Mouse (Mus musculus) intestine, postnatal 0 days (tissue): Measurements from ENCODE around the gene Sfswap. TPM values are rescaled to one million over a fixed set of nuclear protein-coding genes. Genes with fewer than 3 reads are reported as not detected.

ENCODE experiments used
- ATAC-seq: fragments of 200-750 bp; cut with Nextera tagmentation; 2 replicates; pipeline ENCODE4 v1.8.0; 2017; ENCODE audit warnings: mild to moderate bottlenecking, moderate TSS enrichment, moderate library complexity
- H3K27ac ChIP-seq: fragments of 300-500 bp; sonication (generic); 2 replicates; pipeline ENCODE4 v1.5.1; 2014; ENCODE audit warnings: mild to moderate bottlenecking, low read depth, low read length, moderate library complexity
- H3K27me3 ChIP-seq: fragments of 300-500 bp; sonication (generic); replicated peaks from 2 replicates; pipeline ENCODE4 v1.6.1; 2014; ENCODE audit warnings: low read length, mixed read lengths; ENCODE audit not compliant: control insufficient read depth, insufficient read depth
- H3K36me3 ChIP-seq: fragments of 300-500 bp; sonication (generic); 2 replicates; pipeline ENCODE4 v1.6.1; 2014; ENCODE audit warnings: mild to moderate bottlenecking, moderate library complexity; ENCODE audit not compliant: control insufficient read depth, insufficient read depth
- H3K4me1 ChIP-seq: fragments of 300-500 bp; sonication (generic); replicated peaks from 2 replicates; pipeline ENCODE4 v1.6.1; 2014; ENCODE audit warnings: antibody characterized with exemption, low read length, mixed read lengths; ENCODE audit not compliant: control insufficient read depth, insufficient read depth
- H3K4me2 ChIP-seq: fragments of 300-500 bp; sonication (generic); replicated peaks from 2 replicates; pipeline ENCODE4 v1.6.1; 2014; ENCODE audit warnings: low read depth, mild to moderate bottlenecking, moderate library complexity
- H3K4me3 ChIP-seq: fragments of 300-500 bp; sonication (generic); 2 replicates; pipeline ENCODE4 v1.5.1; 2014; ENCODE audit warnings: low read depth, low read length
- H3K9ac ChIP-seq: fragments of 300-500 bp; sonication (generic); 2 replicates; pipeline ENCODE4 v1.6.1; 2014; ENCODE audit warnings: mild to moderate bottlenecking, low read depth, low read length
- H3K9me3 ChIP-seq: fragments of 300-500 bp; sonication (generic); 2 replicates; pipeline ENCODE4 v1.6.1; 2016; ENCODE audit warnings: mixed run types; ENCODE audit not compliant: control insufficient read depth
- CTCF ChIP-seq: sonication (generic); IDR thresholded peaks from 2 replicates; pipeline ENCODE4 v1.5.1; 2016; ENCODE audit warnings: low read depth, mild to moderate bottlenecking, control low read depth, antibody characterized with exemption, moderate library complexity
- WGBS: fragments of 180-500 bp; shearing (Covaris S2); extraction: QIAGEN DNeasy Blood & Tissue Kit; methylation state at CpG from one replicate; pipeline ENCODE4 v1.1.7; 2014; 5-methylcytosine and 5-hydroxymethylcytosine counted together
- polyA plus RNA-seq: library from polyadenylated mRNA; unstranded; fragments of >200 nt; fragmentation: Nextera tagmentation; extraction: Ambion mirVana; gene quantifications from 2 replicates; pipeline ENCODE4 v1.2.1, GENCODE M21; 2015

The Sfswap gene
- polyA plus RNA-seq, 1 experiment from 2014 or later: 19.8 TPM

GRCm38 (mm10) chr5:129553642-129554041 is 52.6 kb downstream of the Sfswap start:
- no peak overlapping the region for H3K4me3 ChIP-seq
- H3K27ac ChIP-seq: no peak overlapping the region
- H3K4me1 ChIP-seq: no peaks in the 10 kb centered on the region
- 86% methylated on average over 6 of the region's 6 CpGs for WGBS
- peaks cover 98% of the 10 kb centered on the region for H3K36me3 ChIP-seq
- H3K27me3 ChIP-seq: no peaks in the 10 kb centered on the region
- H3K9ac ChIP-seq: no peak overlapping the region
- no peak for TF ChIP-seq CTCF
- no peak overlapping the region for H3K4me2 ChIP-seq
- H3K9me3 ChIP-seq: no peaks in the 10 kb centered on the region
- no peak for ATAC-seq

- Histone ChIP-seq H3K9ac (no peak overlapping the region), H3K27me3 (no peaks in the 10 kb centered on the region), H3K36me3 (peaks cover 85% of the 10 kb centered on the region), H3K9me3 (no peaks in the 10 kb centered on the region), H3K4me3 (no peak overlapping the region), H3K4me2 (no peak overlapping the region), H3K4me1 (no peaks in the 10 kb centered on the region), H3K27ac (no peak overlapping the region)
- no peak for ATAC-seq
- WGBS: 80% methylated on average over 5 of the region's 5 CpGs
- no peak for TF ChIP-seq CTCF
These were observed 57.6 kb downstream of the Sfswap start for GRCm38 (mm10) chr5:129558591-129558990.

- Histone ChIP-seq H3K4me1 (no peaks in the 10 kb centered on the region), H3K27me3 (no peaks in the 10 kb centered on the region), H3K9ac (no peak overlapping the region), H3K27ac (no peak overlapping the region), H3K9me3 (no peaks in the 10 kb centered on the region), H3K36me3 (peaks cover 85% of the 10 kb centered on the region), H3K4me3 (no peak overlapping the region), H3K4me2 (no peak overlapping the region)
- 90% methylated on average over 11 of the region's 11 CpGs for whole genome bisulfite sequencing
- no peak for ATAC-seq
- TF ChIP-seq CTCF: no peak
These were observed 58.3 kb downstream of the Sfswap start for GRCm38 (mm10) chr5:129559283-129559682.

- TF ChIP-seq CTCF: no peak
- Histone ChIP-seq H3K4me1 (no peaks in the 10 kb centered on the region), H3K9ac (no peak overlapping the region), H3K27me3 (no peaks in the 10 kb centered on the region), H3K9me3 (no peaks in the 10 kb centered on the region), H3K36me3 (peaks cover 80% of the 10 kb centered on the region), H3K4me3 (no peak overlapping the region), H3K27ac (no peak overlapping the region; the same call in 1 of the 2 replicates), H3K4me2 (no peak overlapping the region)
- 89% methylated on average over 8 of the region's 8 CpGs for WGBS
- no peak for ATAC-seq
These were observed 61.3 kb downstream of the Sfswap start for GRCm38 (mm10) chr5:129562342-129562741.

- Histone ChIP-seq H3K4me3 (no peak overlapping the region), H3K36me3 (peaks cover 79% of the 10 kb centered on the region), H3K9ac (no peak overlapping the region), H3K27ac (no peak overlapping the region), H3K4me1 (no peaks in the 10 kb centered on the region), H3K4me2 (no peak overlapping the region), H3K27me3 (no peaks in the 10 kb centered on the region), H3K9me3 (no peaks in the 10 kb centered on the region)
- no peak for TF ChIP-seq CTCF
- 98% methylated on average over 4 of the region's 4 CpGs for WGBS
- ATAC-seq: no peak
These were observed 67.6 kb downstream of the Sfswap start for GRCm38 (mm10) chr5:129568596-129568995.

- Histone ChIP-seq H3K4me2 (no peak overlapping the region), H3K4me1 (no peaks in the 10 kb centered on the region), H3K9ac (no peak overlapping the region), H3K27ac (no peak overlapping the region), H3K9me3 (no peaks in the 10 kb centered on the region), H3K36me3 (no peaks in the 10 kb centered on the region), H3K27me3 (peaks cover 14% of the 10 kb centered on the region; the same call in 1 of the 2 replicates), H3K4me3 (no peak overlapping the region)
- TF ChIP-seq CTCF: no peak
- ATAC-seq: no peak
- WGBS: 26% methylated on average over 12 of the region's 12 CpGs
These were observed 77.2 kb downstream of the Sfswap start for GRCm38 (mm10) chr5:129578201-129578600.

- Histone ChIP-seq H3K9ac (no peak overlapping the region), H3K4me1 (0 out of 2 replicates have a peak, but pooled peaks cover 2% of the 10 kb centered on the region), H3K9me3 (no peaks in the 10 kb centered on the region), H3K4me2 (no peak overlapping the region), H3K27me3 (peaks cover 28% of the 10 kb centered on the region; the same call in 1 of the 2 replicates), H3K4me3 (no peak overlapping the region), H3K27ac (no peak overlapping the region), H3K36me3 (no peaks in the 10 kb centered on the region)
- 10% methylated on average over 6 of the region's 6 CpGs for WGBS
- no peak for TF ChIP-seq CTCF
- ATAC-seq: no peak
These were observed 79.0 kb downstream of the Sfswap start for GRCm38 (mm10) chr5:129580046-129580445.
